Mouse (Mus musculus): ENCODE measurements at regions not wholly inside any gene's neighbourhood (a gene's known extent, or its start where the extent isn't known, plus 50 kb on each side); places are given as distances from the start of the nearest gene placed in this dataset.

- Histone ChIP-seq H3K36me3 (no peaks in the 10 kb centered on the region), H3K9me3 (replicated peaks) (no peaks in the 10 kb centered on the region), H3K4me2 (no peak overlapping the region), H3K9ac (no peak overlapping the region), H3K27me3 (replicated peaks) (no peaks in the 10 kb centered on the region), H3K4me1 (no peaks in the 10 kb centered on the region), H3K4me3 (no peak overlapping the region), H3K27ac (no peak overlapping the region)
- 31% methylated on average over 1 of the region's 1 CpGs for WGBS (ENCODE audit: insufficient replicate concordance)
- no peak for ATAC-seq
These were observed 1909.6 kb upstream of the 5930422O12Rik start for GRCm38 (mm10) chr8:31518903-31519302.

- Histone ChIP-seq H3K36me3 (no peaks in the 10 kb centered on the region), H3K4me1 (no peaks in the 10 kb centered on the region), H3K27me3 (replicated peaks) (no peaks in the 10 kb centered on the region), H3K4me2 (no peak overlapping the region), H3K4me3 (no peak overlapping the region), H3K9me3 (replicated peaks) (no peaks in the 10 kb centered on the region), H3K27ac (no peak overlapping the region), H3K9ac (no peak overlapping the region)
- no peak for ATAC-seq
- WGBS (ENCODE audit: insufficient replicate concordance): 45% methylated on average over 2 of the region's 2 CpGs
These were observed 1907.5 kb upstream of the 5930422O12Rik start for GRCm38 (mm10) chr8:31520991-31521448.

- Histone ChIP-seq H3K27ac (no peak overlapping the region), H3K4me2 (no peak overlapping the region), H3K4me3 (no peak overlapping the region), H3K4me1 (no peaks in the 10 kb centered on the region), H3K27me3 (replicated peaks) (no peaks in the 10 kb centered on the region), H3K9me3 (replicated peaks) (no peaks in the 10 kb centered on the region), H3K36me3 (no peaks in the 10 kb centered on the region), H3K9ac (no peak overlapping the region)
- 51% methylated on average over 5 of the region's 5 CpGs for WGBS (ENCODE audit: insufficient replicate concordance)
- no peak for ATAC-seq
These were observed 1903.4 kb upstream of the 5930422O12Rik start for GRCm38 (mm10) chr8:31525071-31525470.

- no peak overlapping the region for H3K4me3 ChIP-seq
- no peaks in the 10 kb centered on the region for H3K36me3 ChIP-seq
- no peak overlapping the region for H3K4me2 ChIP-seq
- H3K27me3 ChIP-seq (replicated peaks): no peaks in the 10 kb centered on the region
- no peaks in the 10 kb centered on the region for H3K4me1 ChIP-seq
- H3K9me3 ChIP-seq (replicated peaks): no peaks in the 10 kb centered on the region
- WGBS (ENCODE audit: insufficient replicate concordance): 81% methylated on average over 3 of the region's 3 CpGs
- H3K9ac ChIP-seq: no peak overlapping the region
- no peak for ATAC-seq
- H3K27ac ChIP-seq: no peak overlapping the region
These were observed 1889.3 kb upstream of the 5930422O12Rik start for GRCm38 (mm10) chr8:31539251-31539650.

- WGBS (ENCODE audit: insufficient replicate concordance): 38% methylated on average over 4 of the region's 4 CpGs
- no peaks in the 10 kb centered on the region for H3K27me3 ChIP-seq (replicated peaks)
- H3K4me1 ChIP-seq: no peaks in the 10 kb centered on the region
- ATAC-seq: no peak
- no peak overlapping the region for H3K9ac ChIP-seq
- H3K9me3 ChIP-seq (replicated peaks): no peaks in the 10 kb centered on the region
- H3K4me3 ChIP-seq: no peak overlapping the region
- no peak overlapping the region for H3K4me2 ChIP-seq
- no peaks in the 10 kb centered on the region for H3K36me3 ChIP-seq
- no peak overlapping the region for H3K27ac ChIP-seq
These were observed 1886.9 kb upstream of the 5930422O12Rik start for GRCm38 (mm10) chr8:31541646-31542045.

GRCm38 (mm10) chr8:31574136-31574535, 1854.4 kb upstream of the 5930422O12Rik start:
- Histone ChIP-seq H3K27ac (no peak overlapping the region), H3K27me3 (replicated peaks) (no peaks in the 10 kb centered on the region), H3K4me2 (no peak overlapping the region), H3K4me3 (no peak overlapping the region), H3K9ac (no peak overlapping the region), H3K36me3 (no peaks in the 10 kb centered on the region), H3K4me1 (no peaks in the 10 kb centered on the region), H3K9me3 (replicated peaks) (no peaks in the 10 kb centered on the region)
- no peak for ATAC-seq

- Histone ChIP-seq H3K4me3 (no peak overlapping the region), H3K9me3 (replicated peaks) (no peaks in the 10 kb centered on the region), H3K9ac (no peak overlapping the region), H3K4me1 (no peaks in the 10 kb centered on the region), H3K27me3 (replicated peaks) (no peaks in the 10 kb centered on the region), H3K36me3 (no peaks in the 10 kb centered on the region), H3K27ac (no peak overlapping the region), H3K4me2 (no peak overlapping the region)
- WGBS (ENCODE audit: insufficient replicate concordance): 69% methylated on average over 2 of the region's 2 CpGs
- no peak for ATAC-seq
These were observed 1852.4 kb upstream of the 5930422O12Rik start for GRCm38 (mm10) chr8:31576129-31576528.

- H3K9ac ChIP-seq: no peak overlapping the region
- no peaks in the 10 kb centered on the region for H3K27me3 ChIP-seq (replicated peaks)
- ATAC-seq: no peak
- no peak overlapping the region for H3K4me2 ChIP-seq
- H3K36me3 ChIP-seq: no peaks in the 10 kb centered on the region
- no peaks in the 10 kb centered on the region for H3K9me3 ChIP-seq (replicated peaks)
- WGBS (ENCODE audit: insufficient replicate concordance): 87% methylated on average over 1 of the region's 1 CpGs
- no peak overlapping the region for H3K4me3 ChIP-seq
- H3K4me1 ChIP-seq: no peaks in the 10 kb centered on the region
- H3K27ac ChIP-seq: no peak overlapping the region
These were observed 1843.8 kb upstream of the 5930422O12Rik start for GRCm38 (mm10) chr8:31584661-31585060.

- Histone ChIP-seq H3K4me3 (no peak overlapping the region), H3K36me3 (no peaks in the 10 kb centered on the region), H3K4me1 (no peaks in the 10 kb centered on the region), H3K9me3 (replicated peaks) (no peaks in the 10 kb centered on the region), H3K4me2 (no peak overlapping the region), H3K9ac (no peak overlapping the region), H3K27ac (no peak overlapping the region), H3K27me3 (replicated peaks) (no peaks in the 10 kb centered on the region)
- no peak for ATAC-seq
- WGBS (ENCODE audit: insufficient replicate concordance): 72% methylated on average over 5 of the region's 5 CpGs
These were observed 1829.0 kb upstream of the 5930422O12Rik start for GRCm38 (mm10) chr8:31599536-31599935.

GRCm38 (mm10) chr8:31600979-31601378, 1827.5 kb upstream of the 5930422O12Rik start:
- no peaks in the 10 kb centered on the region for H3K9me3 ChIP-seq (replicated peaks)
- no peak overlapping the region for H3K27ac ChIP-seq
- no peak for ATAC-seq
- no peak overlapping the region for H3K9ac ChIP-seq
- H3K36me3 ChIP-seq: no peaks in the 10 kb centered on the region
- no peaks in the 10 kb centered on the region for H3K4me1 ChIP-seq
- no peaks in the 10 kb centered on the region for H3K27me3 ChIP-seq (replicated peaks)
- 44% methylated on average over 3 of the region's 3 CpGs for WGBS (ENCODE audit: insufficient replicate concordance)
- H3K4me3 ChIP-seq: no peak overlapping the region
- H3K4me2 ChIP-seq: no peak overlapping the region

GRCm38 (mm10) chr8:31616501-31616900, 1812.0 kb upstream of the 5930422O12Rik start:
- Histone ChIP-seq H3K27ac (no peak overlapping the region), H3K4me1 (no peaks in the 10 kb centered on the region), H3K9ac (no peak overlapping the region), H3K36me3 (no peaks in the 10 kb centered on the region), H3K4me3 (no peak overlapping the region), H3K9me3 (replicated peaks) (no peaks in the 10 kb centered on the region), H3K27me3 (replicated peaks) (no peaks in the 10 kb centered on the region), H3K4me2 (no peak overlapping the region)
- WGBS (ENCODE audit: insufficient replicate concordance): 66% methylated on average over 2 of the region's 2 CpGs
- no peak for ATAC-seq

GRCm38 (mm10) chr8:31627708-31628107, 1800.8 kb upstream of the 5930422O12Rik start:
- ATAC-seq: no peak
- 76% methylated on average over 2 of the region's 2 CpGs for WGBS (ENCODE audit: insufficient replicate concordance)
- Histone ChIP-seq H3K36me3 (no peaks in the 10 kb centered on the region), H3K27me3 (replicated peaks) (no peaks in the 10 kb centered on the region), H3K4me2 (no peak overlapping the region), H3K4me1 (no peaks in the 10 kb centered on the region), H3K27ac (no peak overlapping the region), H3K9ac (no peak overlapping the region), H3K4me3 (no peak overlapping the region), H3K9me3 (replicated peaks) (no peaks in the 10 kb centered on the region)

GRCm38 (mm10) chr8:31628146-31628545, 1800.4 kb upstream of the 5930422O12Rik start:
- no peaks in the 10 kb centered on the region for H3K27me3 ChIP-seq (replicated peaks)
- H3K4me3 ChIP-seq: no peak overlapping the region
- H3K4me1 ChIP-seq: no peaks in the 10 kb centered on the region
- no peak overlapping the region for H3K27ac ChIP-seq
- H3K4me2 ChIP-seq: no peak overlapping the region
- no peak for ATAC-seq
- H3K36me3 ChIP-seq: no peaks in the 10 kb centered on the region
- WGBS (ENCODE audit: insufficient replicate concordance): 82% methylated on average over 2 of the region's 2 CpGs
- H3K9ac ChIP-seq: no peak overlapping the region
- no peaks in the 10 kb centered on the region for H3K9me3 ChIP-seq (replicated peaks)
